Mouse (Mus musculus): Measurements from ENCODE around the gene Lhfpl1. TPM values are rescaled to one million over a fixed set of nuclear protein-coding genes. Genes with fewer than 3 reads are reported as not detected.
"Not testable (repeated sequence)": the region's sequence is repeated elsewhere in the genome, so short reads cannot be mapped to it uniquely, and the experiment has no call there.

Lhfpl1 gene
- total RNA-seq (2022), result not detected

DNA sequence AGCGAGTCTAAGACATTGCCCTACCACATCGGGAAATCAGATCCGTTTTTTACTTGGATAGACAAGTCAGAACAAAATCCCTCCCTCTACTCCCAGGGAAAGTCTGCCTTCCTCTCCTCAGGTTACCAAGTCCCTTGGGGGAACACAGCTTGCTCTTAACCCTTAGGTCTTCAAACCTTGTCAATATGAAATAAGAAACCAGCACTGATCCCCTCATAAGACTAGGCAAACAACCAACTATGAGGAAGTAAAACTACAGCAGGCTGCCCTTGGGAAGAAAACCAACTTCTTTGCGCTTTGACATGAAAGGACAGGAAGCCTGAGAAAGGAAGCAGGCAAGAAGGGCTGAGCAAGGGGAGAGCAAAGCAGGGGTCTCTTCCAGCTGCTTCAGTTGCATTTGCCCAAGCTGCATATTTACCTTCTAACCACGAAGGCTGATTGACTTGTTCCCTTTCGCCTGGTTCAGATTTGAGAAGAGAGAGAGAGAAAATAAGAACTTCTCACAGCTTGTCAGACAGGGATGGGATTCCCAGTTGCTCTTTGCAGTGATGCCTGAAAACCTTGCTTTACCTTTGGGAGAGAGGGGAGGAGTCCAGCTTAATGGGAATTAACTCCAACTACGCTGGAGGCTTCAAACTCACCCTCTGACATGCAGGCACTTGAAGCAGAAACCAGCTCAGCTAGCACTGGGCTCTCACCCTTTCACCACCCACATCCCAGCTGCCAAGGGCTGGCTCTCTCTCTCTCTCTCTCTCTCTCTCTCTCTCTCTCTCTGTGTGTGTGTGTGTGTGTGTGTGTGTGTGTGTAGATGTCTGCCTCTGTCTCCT lies at the start of gene Lhfpl1:
Lhfpl1 (minus strand) TSS at position 713 of the 827 bp plus-strand sequence.
- no peak for DNase-seq

DNA sequence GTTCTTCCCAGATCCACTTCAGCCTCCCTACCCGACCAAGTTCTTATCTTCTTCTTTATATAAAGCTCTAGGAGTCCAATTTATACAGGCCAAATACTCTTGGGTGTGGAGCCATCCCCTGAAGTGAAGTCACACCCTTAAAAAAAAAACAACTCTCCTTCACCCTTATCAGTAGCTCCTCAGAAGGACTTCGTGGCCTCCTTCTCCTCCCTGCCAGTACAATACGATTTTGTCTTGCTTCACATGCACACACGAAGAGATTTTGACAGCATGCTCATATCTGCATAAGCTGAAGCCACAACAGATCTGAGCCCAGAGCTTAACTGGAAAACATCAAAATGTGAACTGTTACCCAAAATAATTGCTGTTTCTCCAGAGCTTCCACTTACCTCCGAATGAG lies 22.9 kb upstream of the Lhfpl1 start:
- no peak for DNase-seq

- DNase-seq, result no peak
Observed at GRCm38 (mm10) chrX:145362527-145362926, 13.6 kb upstream of the Lhfpl1 start.

- DNase-seq, result no peak
Observed at GRCm38 (mm10) chrX:145342402-145342801, 6.5 kb downstream of the Lhfpl1 start.

DNA sequence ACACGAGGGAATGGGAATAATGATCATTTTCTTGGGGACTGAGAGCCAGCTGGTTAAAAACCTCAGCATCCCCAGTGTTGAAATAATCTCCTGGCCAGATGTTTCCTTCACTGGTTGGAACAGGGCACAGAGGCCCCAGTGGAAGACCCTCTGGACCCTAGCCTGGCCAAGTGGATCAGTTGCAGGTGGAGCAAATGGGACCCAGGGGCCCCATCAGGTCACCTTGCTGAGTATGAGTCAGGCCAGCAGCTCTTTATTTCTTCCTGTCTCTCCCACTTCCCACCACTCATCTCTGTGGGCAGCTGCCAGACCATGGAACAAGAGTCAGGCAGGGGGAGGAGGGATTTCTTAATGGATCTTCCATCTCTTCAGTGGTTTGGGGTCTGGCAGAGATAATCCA lies 12.7 kb downstream of the Lhfpl1 start:
- DNase-seq, result no peak

DNA sequence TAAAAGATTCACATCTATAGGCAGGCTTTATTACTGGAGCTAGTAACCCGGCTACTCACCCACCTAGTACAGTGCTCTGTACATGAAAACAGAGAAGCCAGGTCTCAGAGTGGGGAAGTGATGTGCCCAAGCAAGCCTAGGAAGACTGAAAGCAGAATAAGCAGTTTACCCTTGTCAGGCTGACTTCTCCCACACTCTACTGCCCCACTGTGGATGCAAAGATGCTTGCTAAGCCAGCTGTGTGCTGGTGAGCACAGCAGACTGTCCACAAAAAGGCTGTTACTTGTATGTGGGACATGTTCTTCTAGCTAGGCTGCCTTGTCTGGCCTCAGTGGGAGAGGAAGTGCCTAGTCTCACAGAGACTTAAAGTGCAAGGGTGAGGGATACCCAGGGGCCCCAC lies 40.3 kb downstream of the Lhfpl1 start:
- no peak for DNase-seq

- no peak for DNase-seq
Observed at GRCm38 (mm10) chrX:145307174-145307573, 41.7 kb downstream of the Lhfpl1 start.

DNA sequence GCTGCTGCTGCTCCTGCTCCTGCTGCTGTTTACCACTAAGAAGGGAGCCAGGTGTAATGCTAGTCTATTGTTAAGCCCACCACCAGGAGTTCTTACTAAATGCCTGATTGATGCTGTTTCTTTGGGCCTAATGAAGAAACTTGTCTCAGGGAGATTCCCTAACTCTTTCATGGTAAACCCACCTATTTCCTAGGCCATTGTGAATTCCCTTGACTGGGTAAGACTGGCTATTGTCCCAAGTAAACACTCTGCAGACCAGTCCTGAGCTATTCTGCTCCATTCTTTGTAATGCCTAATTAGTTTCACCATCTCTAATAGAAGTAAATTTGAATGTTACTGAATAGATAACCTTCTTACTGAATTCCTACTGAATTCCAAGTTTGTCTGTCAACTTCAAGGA lies 48.7 kb downstream of the Lhfpl1 start:
- DNase-seq, result not testable (repeated sequence)

DNA sequence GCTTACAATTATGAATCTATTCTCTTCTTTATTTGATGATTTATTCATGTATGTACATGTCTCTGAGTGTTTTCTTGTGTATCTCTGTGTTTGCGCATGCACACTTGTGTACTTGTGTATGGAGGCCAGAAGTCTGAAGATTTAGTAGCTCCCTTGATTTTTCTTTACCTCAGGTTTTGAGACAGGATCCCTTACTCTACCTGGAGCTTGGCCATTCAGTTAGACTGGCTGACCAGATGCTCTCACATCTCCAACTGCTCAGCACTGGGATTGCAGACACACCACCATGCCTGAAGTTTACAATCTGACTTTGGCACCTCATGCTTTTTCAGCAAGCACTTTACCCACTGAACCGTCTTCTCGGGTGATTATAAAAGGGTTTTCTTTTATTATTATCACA lies 76.7 kb downstream of the Lhfpl1 start:
- no peak for DNase-seq

- no peak for DNase-seq
Observed at GRCm38 (mm10) chrX:145271768-145272167, 77.1 kb downstream of the Lhfpl1 start.

DNA sequence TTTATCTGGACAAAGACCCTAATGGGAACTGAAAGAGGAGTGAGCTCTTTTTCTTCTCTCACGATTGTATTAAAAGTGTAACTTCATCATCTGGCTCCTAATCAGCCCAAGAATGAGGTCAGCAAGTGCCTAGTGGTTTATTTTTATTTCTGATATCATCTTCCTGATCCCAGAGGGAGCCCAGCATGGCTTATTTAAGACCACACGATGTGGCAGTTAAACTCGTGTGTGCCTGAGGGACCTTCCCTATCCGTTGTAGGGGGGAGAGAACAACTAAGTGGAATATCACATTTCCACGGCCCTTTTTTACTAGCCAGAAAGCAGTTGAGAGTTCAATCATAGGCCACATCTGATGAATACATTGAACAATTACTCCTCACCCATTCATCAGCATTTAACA lies 87.1 kb downstream of the Lhfpl1 start:
- DNase-seq, result no peak

Other genes starting within 250 kb of the Lhfpl1 start
- gene Amot, start 156.1 kb upstream of the Lhfpl1 start, total RNA-seq (2022), result 1 to 10 TPM; 5.1 to 8.7 (median 8.1) TPM